Mouse (Mus musculus) spleen, adult 2 months (tissue): ENCODE measurements around the gene Olfr748.

Experiments
- CTCF ChIP-seq: fragments of 200-500 bp; IDR thresholded peaks from 2 replicates; pipeline ENCODE4 v1.5.1; 2011; ENCODE audit warnings: mild to moderate bottlenecking, inconsistent platforms; ENCODE audit not compliant: insufficient read depth, insufficient read length, insufficient replicate concordance; ENCODE audit errors: extremely low read depth
- POLR2A ChIP-seq: fragments of 200-500 bp; IDR thresholded peaks from 2 replicates; pipeline ENCODE4 v1.6.1; 2011; ENCODE audit warnings: low read depth, low read length, inconsistent platforms

GRCm38 (mm10) chr14:50744994-50745393 is 37.8 kb downstream of the Olfr748 start, which contains the start of gene Olfr749:
- TF ChIP-seq CTCF (no peak), POLR2A (no peak)
